In the genomic region with DNA sequence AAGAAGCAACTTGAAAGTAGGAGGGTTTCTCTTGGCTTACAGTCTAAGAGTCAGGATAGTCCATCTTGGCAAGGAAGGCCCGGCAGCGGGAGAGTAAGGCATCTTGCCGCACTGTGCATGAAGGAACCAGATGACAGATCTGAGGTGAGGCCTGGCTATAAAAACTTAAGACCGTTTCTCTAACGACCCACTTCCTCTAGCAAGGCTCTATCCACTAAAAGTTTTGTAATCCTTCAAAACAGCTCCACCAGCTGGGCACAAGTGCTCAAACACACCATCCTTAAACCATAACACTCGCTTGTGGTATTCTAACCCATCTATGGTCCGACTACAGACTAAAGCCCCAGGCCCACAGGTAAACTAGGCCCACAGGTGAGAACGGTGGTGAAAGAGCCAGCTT, we compare ENCODE assay signal across 18 mouse cellular contexts. TPM values are rescaled to one million over a fixed set of nuclear protein-coding genes. Genes with fewer than 3 reads are reported as not detected.
DNase-seq lines count a peak whose midpoint lies in the region; ATAC-seq and TF ChIP-seq lines count a peak whose summit lies in the region.
"Had no signal": no experiment of that assay in that cellular context is flagged by ENCODE, and none has a peak within 500 bp of the region (broad histone marks: within the 10 kb centered on the region; RNA-seq: fewer than 3 reads in every experiment).

No protein-coding gene starts in this region.

- in situ Hi-C loops in CH12.LX (cut with MboI; ENCODE audit: low pct_ligation_motif_present, low pct_unique_long_range_greater_than_20kb, low sequenced_read_pairs): loop anchor here (10.0 kb wide), 2 partner anchors 109 to 139 kb away; no protein-coding TSS in a partner anchor

- no peaks in the 10 kb centered on the region for H3K27me3 ChIP-seq in CH12.LX (replicated peaks)
- no peaks in the 10 kb centered on the region for H3K27me3 ChIP-seq in intestine, embryonic 15.5 days (replicated peaks)
- no peaks in the 10 kb centered on the region for H3K27me3 ChIP-seq in stomach, embryonic 14.5 days (ENCODE audit: control insufficient read depth, insufficient read depth, low read length)
- H3K27me3 ChIP-seq: forebrain, embryonic 15.5 days; midbrain, embryonic 12.5 days had no signal

- no peak overlapping the region for H3K27ac ChIP-seq in layer of hippocampus, adult 2 months
- no peak overlapping the region for H3K27ac ChIP-seq in CH12.LX (ENCODE audit: insufficient read depth, low read depth)
- H3K27ac ChIP-seq in intestine, embryonic 15.5 days: peak overlapping the region; percentile 15; the same call in 1 of the 2 replicates
- peak overlapping the region; percentile 76 for H3K27ac ChIP-seq in stomach, embryonic 14.5 days (ENCODE audit: low read length)
- H3K27ac ChIP-seq: forebrain, embryonic 15.5 days; left cerebral cortex, adult 2 months; midbrain, embryonic 12.5 days had no signal

- TF ChIP-seq RAD21 in CH12.LX (IDR thresholded peaks at IDR 0.05; ENCODE audit: low read depth, low read length): peak; percentile 47

- 0 out of 2 replicates have a peak, but pooled peaks have one; percentile 5 for TF ChIP-seq CTCF in layer of hippocampus, adult 2 months (conservative IDR thresholded peaks at IDR 0.05)
- peak in 1 of 2 experiments; percentile 38; a peak in 1 of 4 replicates for TF ChIP-seq CTCF in CH12.LX (conservative IDR thresholded peaks at IDR 0.05 in 1 of 2, IDR thresholded peaks at IDR 0.05 in 1 of 2; ENCODE audit: low read depth in 2 of 2, low read length in 2 of 2)

- DNase-seq in layer of hippocampus, adult 2 months (ENCODE audit: low spot score in 2 of 2): no peak
- no peak for DNase-seq in layer of hippocampus, adult 9-11 months
- DNase-seq in CH12.LX (ENCODE audit: extremely low read depth): no peak
- DNase-seq in ovary, adult 18-20 months (ENCODE audit: low spot score): no peak
- DNase-seq: adrenal gland, postnatal 10 days; cerebellum, adult 9-10 months; heart, postnatal 10 days had no signal

- H3K9ac ChIP-seq in CH12.LX (ENCODE audit: insufficient read depth, low read depth): no peak overlapping the region
- H3K9ac ChIP-seq in intestine, embryonic 15.5 days: no peak overlapping the region
- no peak overlapping the region for H3K9ac ChIP-seq in stomach, embryonic 14.5 days (replicated peaks; ENCODE audit: low read depth, low read length)
- H3K9ac ChIP-seq: forebrain, embryonic 15.5 days; midbrain, embryonic 12.5 days had no signal

- no peak for TF ChIP-seq POLR2A in CH12.LX (IDR thresholded peaks at IDR 0.05; ENCODE audit: low read depth, low read length)

- ATAC-seq in intestine, embryonic 15.5 days: no peak
- no peak for ATAC-seq in stomach, embryonic 14.5 days (ENCODE audit: insufficient number of reproducible peaks, insufficient read depth, low FRiP score, low read depth)
- no peak for ATAC-seq in activated CD4-positive, CD25-positive, alpha-beta regulatory T cell, adult 4 months
- ATAC-seq: forebrain, embryonic 15.5 days; hindbrain, embryonic 16.5 days had no signal

- dilution Hi-C loops in CH12.LX (cut with MboI; ENCODE audit: extremely low pct_ligation_motif_present, extremely low pct_unique_long_range_greater_than_20kb, low sequenced_read_pairs): no loop called here

- H3K9me3 ChIP-seq in CH12.LX (replicated peaks; ENCODE audit: low read length): peaks cover 15% of the 10 kb centered on the region
- no peaks in the 10 kb centered on the region for H3K9me3 ChIP-seq in intestine, embryonic 15.5 days
- H3K9me3 ChIP-seq in stomach, embryonic 14.5 days (ENCODE audit: control insufficient read depth, low read depth, low read length): no peaks in the 10 kb centered on the region
- H3K9me3 ChIP-seq: forebrain, embryonic 15.5 days; midbrain, embryonic 12.5 days had no signal

- H3K36me3 ChIP-seq in CH12.LX (replicated peaks in 1 of 2; ENCODE audit: control insufficient read depth in 1 of 2, insufficient read depth in 1 of 2, low read length in 1 of 2): no peaks in the 10 kb centered on the region
- H3K36me3 ChIP-seq in intestine, embryonic 15.5 days: no peaks in the 10 kb centered on the region
- no peaks in the 10 kb centered on the region for H3K36me3 ChIP-seq in stomach, embryonic 14.5 days (ENCODE audit: control insufficient read depth, insufficient read depth, low read length)
- H3K36me3 ChIP-seq: forebrain, embryonic 15.5 days; midbrain, embryonic 12.5 days had no signal

- H3K4me1 ChIP-seq in CH12.LX (ENCODE audit: control insufficient read depth in 1 of 2, insufficient read depth in 2 of 2): peaks cover 12 to 29% of the 10 kb centered on the region in 2 experiments
- peaks cover 10% of the 10 kb centered on the region; the same call in 1 of the 2 replicates for H3K4me1 ChIP-seq in intestine, embryonic 15.5 days (replicated peaks)
- H3K4me1 ChIP-seq in stomach, embryonic 14.5 days (ENCODE audit: control insufficient read depth, insufficient read depth, low read length): peaks cover 34% of the 10 kb centered on the region
- H3K4me1 ChIP-seq: forebrain, embryonic 15.5 days had no signal

- TF ChIP-seq EP300 in CH12.LX (IDR thresholded peaks at IDR 0.05; ENCODE audit: low read length): 0 out of 2 replicates have a peak, but pooled peaks have one; percentile 9

- 68% methylated on average over 8 of the region's 8 CpGs for WGBS in intestine, embryonic 15.5 days
- WGBS in stomach, embryonic 14.5 days: 75% methylated on average over 8 of the region's 8 CpGs

- H3K4me2 ChIP-seq in CH12.LX (ENCODE audit: insufficient read depth, low read depth, poor library complexity, severe bottlenecking): no peak overlapping the region
- no peak overlapping the region for H3K4me2 ChIP-seq in intestine, embryonic 15.5 days (replicated peaks)
- H3K4me2 ChIP-seq in stomach, embryonic 14.5 days (replicated peaks; ENCODE audit: low read depth, low read length): no peak overlapping the region
- H3K4me2 ChIP-seq: forebrain, embryonic 15.5 days; liver, embryonic 11.5 days; midbrain, embryonic 12.5 days had no signal

- H3K4me3 ChIP-seq in layer of hippocampus, adult 2 months: no peak overlapping the region
- H3K4me3 ChIP-seq in CH12.LX (replicated peaks in 1 of 3; ENCODE audit: low read depth in 2 of 3, low read length in 2 of 3, poor library complexity in 1 of 3): no peak overlapping the region
- H3K4me3 ChIP-seq in intestine, embryonic 15.5 days (replicated peaks): no peak overlapping the region
- H3K4me3 ChIP-seq in stomach, embryonic 14.5 days (ENCODE audit: low read depth, low read length): no peak overlapping the region
- H3K4me3 ChIP-seq: forebrain, embryonic 15.5 days; left cerebral cortex, adult 2 months; midbrain, embryonic 12.5 days had no signal

- no peaks in the 10 kb centered on the region for H3K79me2 ChIP-seq in CH12.LX (replicated peaks; ENCODE audit: control insufficient read depth, extremely low read depth, insufficient read depth, poor library complexity, severe bottlenecking)

TF ChIP-seq in CH12.LX, 34 proteins besides CTCF, POLR2A, EP300 and RAD21:
- no peak for TF ChIP-seq GABPA (IDR thresholded peaks at IDR 0.05; ENCODE audit: insufficient replicate concordance, low read depth, low read length)
- TF ChIP-seq MAFK (IDR thresholded peaks at IDR 0.05; ENCODE audit: insufficient replicate concordance, low read length): no peak
- TF ChIP-seq SMC3 (IDR thresholded peaks at IDR 0.05; ENCODE audit: low read depth, low read length): peak; percentile 45
- TF ChIP-seq PAX5 (IDR thresholded peaks at IDR 0.05; ENCODE audit: low read length): no peak
- no peak for TF ChIP-seq NRF1 (IDR thresholded peaks at IDR 0.05; ENCODE audit: low read depth, low read length)
- TF ChIP-seq USF2 (conservative IDR thresholded peaks at IDR 0.05; ENCODE audit: low read depth, low read length): no peak
- TF ChIP-seq JUN (IDR thresholded peaks at IDR 0.05; ENCODE audit: insufficient read depth, low read depth, low read length): no peak
- no peak for TF ChIP-seq MYC (IDR thresholded peaks at IDR 0.05; ENCODE audit: low read depth, low read length)

RNA-seq across cellular contexts. Expression of a gene that starts 47.5 kb away (rescaled TPM):
- not detected for total RNA-seq in layer of hippocampus, adult 2 months (2021)
- total RNA-seq in CH12.LX (2012; rRNA removed) (not detected in 2 replicates), CH12.LX (2014; rRNA removed) (not detected in 2 replicates)
- not detected in 2 replicates for polyA plus RNA-seq in CH12.LX (2012; ENCODE audit: insufficient read length, low read depth)
- not detected in 2 replicates for polyA plus RNA-seq in intestine, embryonic 15.5 days (2015; fragmentation: Nextera tagmentation; extraction: Ambion mirVana)
- polyA plus RNA-seq in stomach, embryonic 14.5 days (2014; fragmentation: Nextera tagmentation; extraction: Ambion mirVana): not detected in 2 replicates
- polyA plus RNA-seq in activated CD4-positive, CD25-positive, alpha-beta regulatory T cell, adult 4 months (2017; shearing (Covaris generic)): not detected
- total RNA-seq: adrenal gland, postnatal 10 days; gastrocnemius, adult 18-20 months; heart, postnatal 10 days; layer of hippocampus, adult 18-20 months; left cerebral cortex, adult 2 months had no signal
- polyA plus RNA-seq: forebrain, embryonic 15.5 days; hindbrain, embryonic 16.5 days; kidney, embryonic 14.5 days; liver, embryonic 11.5 days; midbrain, embryonic 12.5 days had no signal

Comparison
In these comparisons a context has a peak if more than half of its experiments do, and no peak if none do; other contexts are left out.
1. H3K27ac ChIP-seq: peak in intestine, embryonic 15.5 days (single experiment) and stomach, embryonic 14.5 days (single experiment); none in layer of hippocampus, adult 2 months (single experiment) and CH12.LX (single experiment).